Mouse (Mus musculus) liver, embryonic 14.5 days (tissue): ENCODE results near the gene Tex33.

Source experiments
- CTCF ChIP-seq: IDR thresholded peaks from 2 replicates; pipeline ENCODE4 v1.5.1; 2016; ENCODE audit warnings: antibody characterized with exemption, low read depth, control low read depth
- EP300 ChIP-seq: IDR thresholded peaks from 2 replicates; pipeline ENCODE4 v1.6.1; 2016; ENCODE audit warnings: antibody characterized with exemption, low read depth

- TF ChIP-seq EP300 (no peak), CTCF (no peak)
These were observed 46.5 kb upstream of the Tex33 start for GRCm38 (mm10) chr15:78442231-78442630.
